ENCODE assay signal across 13 mouse cellular contexts in the genomic region with DNA sequence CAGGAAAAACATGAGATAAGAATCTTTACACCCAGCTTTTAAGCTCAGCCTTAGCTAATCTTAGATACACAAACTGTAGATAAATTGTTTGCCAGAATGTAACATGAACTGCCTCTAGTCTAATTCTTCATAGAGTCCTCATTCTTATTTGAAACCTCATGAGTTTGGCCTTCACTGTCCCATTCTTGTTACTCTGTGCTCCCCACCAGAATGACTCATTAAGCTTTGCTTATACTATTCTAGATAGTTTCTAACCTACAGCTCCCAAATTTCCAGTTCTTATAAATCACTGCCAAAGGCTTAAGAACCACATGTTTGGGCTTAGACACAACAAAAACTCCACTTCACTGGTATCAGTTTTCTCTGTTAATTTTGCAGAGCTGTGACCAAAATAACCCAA.
"Had no signal": no experiment of that assay in that cellular context is flagged by ENCODE, and none has a peak within 500 bp of the region (broad histone marks: within the 10 kb centered on the region; RNA-seq: fewer than 3 reads in every experiment).

No protein-coding gene starts in this region.

- H3K9me3 ChIP-seq: limb, embryonic 15.5 days; liver, embryonic 12.5 days; megakaryocyte, embryonic 14.5 days; midbrain, embryonic 15.5 days; neural tube, embryonic 13.5 days had no signal

- H3K27ac ChIP-seq: limb, embryonic 15.5 days; liver, embryonic 12.5 days; macrophage; midbrain, embryonic 15.5 days; neural tube, embryonic 13.5 days had no signal

- H3K9ac ChIP-seq: limb, embryonic 15.5 days; liver, embryonic 12.5 days; lung, embryonic 14.5 days; midbrain, embryonic 15.5 days; neural tube, embryonic 13.5 days had no signal

- H3K27me3 ChIP-seq: limb, embryonic 15.5 days; liver, embryonic 12.5 days; megakaryocyte, embryonic 14.5 days; midbrain, embryonic 15.5 days; neural tube, embryonic 13.5 days had no signal

- H3K4me1 ChIP-seq: limb, embryonic 15.5 days; liver, embryonic 12.5 days; midbrain, embryonic 15.5 days; neural tube, embryonic 13.5 days had no signal

- ATAC-seq: liver, embryonic 12.5 days; midbrain, embryonic 15.5 days had no signal

- DNase-seq: kidney, adult 2 months; kidney, postnatal 10 days; lung, embryonic 14.5 days; lung, postnatal 10 days; right cerebral cortex, postnatal 14 days; thymus, postnatal 36 days had no signal

- H3K36me3 ChIP-seq: limb, embryonic 15.5 days; liver, embryonic 12.5 days; midbrain, embryonic 15.5 days; neural tube, embryonic 13.5 days had no signal

- H3K4me2 ChIP-seq: limb, embryonic 15.5 days; liver, embryonic 12.5 days; lung, embryonic 14.5 days; midbrain, embryonic 11.5 days; midbrain, embryonic 15.5 days; neural tube, embryonic 13.5 days had no signal

- H3K4me3 ChIP-seq: limb, embryonic 15.5 days; liver, embryonic 12.5 days; megakaryocyte, embryonic 14.5 days; midbrain, embryonic 15.5 days; neural tube, embryonic 13.5 days had no signal
